Mouse (Mus musculus) testis, adult 2 months (tissue): Measurements from ENCODE around the gene Rplp0.

Experiments
- CTCF ChIP-seq: fragments of 200-500 bp; IDR thresholded peaks from 2 replicates; pipeline ENCODE4 v1.5.1; 2012; ENCODE audit warnings: low read depth, mild to moderate bottlenecking, inconsistent platforms, low read length, moderate library complexity; ENCODE audit not compliant: control insufficient read depth, insufficient read depth, insufficient replicate concordance
- POLR2A ChIP-seq: fragments of 200-500 bp; IDR thresholded peaks from 2 replicates; pipeline ENCODE4 v1.6.1; 2012; ENCODE audit warnings: low read depth, mild to moderate bottlenecking, inconsistent platforms, low read length, moderate library complexity; ENCODE audit not compliant: control insufficient read depth

GRCm38 (mm10) chr5:115522531-115522930 is 36.7 kb upstream of the Rplp0 start:
- TF ChIP-seq CTCF (no peak), POLR2A (no peak)
